Mouse (Mus musculus) bone marrow, adult 2 months (tissue): Measurements from ENCODE around the gene Reep3.

Experiments used
- CTCF ChIP-seq: fragments of 200-500 bp; IDR thresholded peaks from 2 replicates; pipeline ENCODE4 v1.5.1; 2011; ENCODE audit warnings: low read length, control low read depth; ENCODE audit not compliant: control insufficient read depth, insufficient read depth
- POLR2A ChIP-seq: fragments of 200-500 bp; IDR thresholded peaks from 2 replicates; pipeline ENCODE4 v1.6.1; 2011; ENCODE audit warnings: low read depth, mild to moderate bottlenecking, control low read depth, low read length, borderline replicate concordance; ENCODE audit not compliant: control insufficient read depth

DNA sequence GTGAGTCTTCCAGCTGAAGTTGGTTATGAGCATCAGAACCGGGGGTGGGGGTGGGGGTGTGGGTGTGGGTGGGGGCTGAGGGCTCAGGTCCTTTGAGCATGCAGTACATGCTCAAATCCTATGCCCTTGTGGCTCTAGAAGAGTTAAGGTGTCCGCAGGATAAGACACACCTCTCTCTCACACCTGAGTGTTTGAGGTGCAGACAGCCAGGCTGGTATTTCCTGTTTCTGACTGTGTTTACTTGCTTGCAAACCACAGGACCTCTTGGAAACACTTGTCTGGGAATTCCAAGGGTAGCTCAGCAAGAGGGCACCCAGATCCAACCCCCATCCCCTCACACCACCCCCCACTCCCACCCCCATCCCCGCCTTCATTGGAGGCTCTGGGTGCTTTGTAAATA is 106.2 kb downstream of the Reep3 start:
- TF ChIP-seq POLR2A (no peak), CTCF (no peak)
